Mouse (Mus musculus): ENCODE results near the gene Snx29.
A peak's percentile ranks its signal among the peaks of the same experiment; 100 is the strongest.

Gene Snx29

GRCm38 (mm10) chr16:11728627-11729026, 405.9 kb downstream of the Snx29 start:
- DNase-seq (ENCODE audit: low read depth, low spot score) = no peak

- DNase-seq (ENCODE audit: low read depth, low spot score) = peak; percentile 34
Measured at GRCm38 (mm10) chr16:11729111-11729510, 406.4 kb downstream of the Snx29 start.

GRCm38 (mm10) chr16:11729815-11730214, 407.1 kb downstream of the Snx29 start:
- no peak for DNase-seq (ENCODE audit: low read depth, low spot score)

- DNase-seq (ENCODE audit: low read depth, low spot score) = no peak
Measured at GRCm38 (mm10) chr16:11731014-11731535, 408.4 kb downstream of the Snx29 start.

- DNase-seq (ENCODE audit: low read depth, low spot score) = peak; percentile 53
Measured at GRCm38 (mm10) chr16:11738341-11738740, 415.6 kb downstream of the Snx29 start.

GRCm38 (mm10) chr16:11741951-11742350, 419.2 kb downstream of the Snx29 start:
- DNase-seq (ENCODE audit: low read depth, low spot score) = no peak

GRCm38 (mm10) chr16:11742351-11742750, 419.6 kb downstream of the Snx29 start:
- DNase-seq (ENCODE audit: low read depth, low spot score) = no peak

- DNase-seq (ENCODE audit: low read depth, low spot score) = peak; percentile 93
Measured at GRCm38 (mm10) chr16:11743013-11743412, 420.3 kb downstream of the Snx29 start.

- DNase-seq (ENCODE audit: low read depth, low spot score) = no peak
Measured at GRCm38 (mm10) chr16:11743724-11744123, 421.0 kb downstream of the Snx29 start.

- DNase-seq (ENCODE audit: low read depth, low spot score) = no peak
Measured at GRCm38 (mm10) chr16:11746036-11746435, 423.3 kb downstream of the Snx29 start.

- DNase-seq (ENCODE audit: low read depth, low spot score) = no peak
Measured at GRCm38 (mm10) chr16:11747867-11748266, 425.2 kb downstream of the Snx29 start.

- DNase-seq (ENCODE audit: low read depth, low spot score) = no peak
Measured at GRCm38 (mm10) chr16:11749111-11749510, 426.4 kb downstream of the Snx29 start.

- DNase-seq (ENCODE audit: low read depth, low spot score) = no peak
Measured at GRCm38 (mm10) chr16:11750605-11751004, 427.9 kb downstream of the Snx29 start.

- DNase-seq (ENCODE audit: low read depth, low spot score) = no peak
Measured at GRCm38 (mm10) chr16:11752557-11752956, 429.8 kb downstream of the Snx29 start.

GRCm38 (mm10) chr16:11753466-11753865, 430.8 kb downstream of the Snx29 start:
- no peak for DNase-seq (ENCODE audit: low read depth, low spot score)

GRCm38 (mm10) chr16:11754136-11754535, 431.4 kb downstream of the Snx29 start:
- DNase-seq (ENCODE audit: low read depth, low spot score) = no peak

- no peak for DNase-seq (ENCODE audit: low read depth, low spot score)
Measured at GRCm38 (mm10) chr16:11755281-11756066, 432.8 kb downstream of the Snx29 start.

- no peak for DNase-seq (ENCODE audit: low read depth, low spot score)
Measured at GRCm38 (mm10) chr16:11756598-11757245, 434.0 kb downstream of the Snx29 start.

- no peak for DNase-seq (ENCODE audit: low read depth, low spot score)
Measured at GRCm38 (mm10) chr16:11757471-11757870, 434.8 kb downstream of the Snx29 start.

- no peak for DNase-seq (ENCODE audit: low read depth, low spot score)
Measured at GRCm38 (mm10) chr16:11757951-11758350, 435.2 kb downstream of the Snx29 start.

GRCm38 (mm10) chr16:11772318-11772717, 449.6 kb downstream of the Snx29 start:
- no peak for DNase-seq (ENCODE audit: low read depth, low spot score)

GRCm38 (mm10) chr16:11774321-11774720, 451.6 kb downstream of the Snx29 start:
- no peak for DNase-seq (ENCODE audit: low read depth, low spot score)

- DNase-seq (ENCODE audit: low read depth, low spot score) = no peak
Measured at GRCm38 (mm10) chr16:11776528-11776927, 453.8 kb downstream of the Snx29 start.

Measured in R1 (cell line).